Mouse (Mus musculus) MEL (cell line): ENCODE measurements around the gene Lsm11. TPM values are rescaled to one million over a fixed set of nuclear protein-coding genes. Genes with fewer than 3 reads are reported as not detected.
A peak's percentile ranks its signal among the peaks of the same experiment; 100 is the strongest.

Experiments used
- DNase-seq: peaks from one replicate; pipeline ENCODE4 v3.0.0; 2011; ENCODE audit warnings: low read depth, low spot score
- H3K27ac ChIP-seq: 2 replicates; pipeline ENCODE4 v1.5.1; 2012; ENCODE audit warnings: low read depth, mild to moderate bottlenecking, control low read depth, low read length, moderate library complexity; ENCODE audit not compliant: control insufficient read depth
- H3K27me3 ChIP-seq, 2 experiments: fragments of 150-350 bp in 1 of 2; sonication (generic) in 1 of 2; 2 replicates each; pipeline ENCODE4 v1.6.1; 2012; ENCODE audit warnings: low read length in 2 of 2, mild to moderate bottlenecking in 2 of 2, improper control_type of control experiment in 1 of 2, moderate library complexity in 1 of 2; ENCODE audit not compliant: insufficient read depth in 2 of 2, control insufficient read depth in 1 of 2
- H3K36me3 ChIP-seq, 2 experiments: 2 replicates each; pipeline ENCODE4 v1.6.1; 2012 to 2014; ENCODE audit warnings: low read length in 2 of 2, improper control_type of control experiment in 1 of 2, inconsistent platforms in 1 of 2, mild to moderate bottlenecking in 1 of 2; ENCODE audit not compliant: insufficient read depth in 2 of 2, control insufficient read depth in 1 of 2
- H3K4me1 ChIP-seq, 2 experiments: fragments of 150-350 bp in 1 of 2; sonication (generic) in 1 of 2; 2 replicates each; pipeline ENCODE4 v1.6.1; 2012; ENCODE audit warnings: low read length in 2 of 2, improper control_type of control experiment in 1 of 2, mild to moderate bottlenecking in 1 of 2; ENCODE audit not compliant: insufficient read depth in 2 of 2, control insufficient read depth in 1 of 2
- H3K4me3 ChIP-seq, 2 experiments: fragments of 150-350 bp in 1 of 2; sonication (generic) in 1 of 2; 2 replicates each; pipeline ENCODE4 v1.5.1; 2012; ENCODE audit warnings: low read depth in 2 of 2, low read length in 2 of 2, mild to moderate bottlenecking in 2 of 2, moderate library complexity in 2 of 2, control low read depth in 1 of 2, improper control_type of control experiment in 1 of 2; ENCODE audit not compliant: control insufficient read depth in 1 of 2, insufficient read depth in 1 of 2
- H3K79me2 ChIP-seq: 2 replicates; pipeline ENCODE4 v1.6.1; 2012; ENCODE audit warnings: mild to moderate bottlenecking, low read length, moderate library complexity; ENCODE audit not compliant: control insufficient read depth, poor library complexity, insufficient read depth
- H3K9ac ChIP-seq: 2 replicates; pipeline ENCODE4 v1.6.1; 2012; ENCODE audit warnings: low read depth, mild to moderate bottlenecking, control low read depth, low read length, moderate library complexity; ENCODE audit not compliant: control insufficient read depth, poor library complexity, severe bottlenecking
- H3K9me3 ChIP-seq: fragments of 150-350 bp; sonication (generic); replicated peaks from 2 replicates; pipeline ENCODE4 v1.6.1; 2012; ENCODE audit warnings: mild to moderate bottlenecking, low read length, improper control_type of control experiment, moderate library complexity; ENCODE audit not compliant: insufficient read depth
- BHLHE40 ChIP-seq: IDR thresholded peaks from 2 replicates; pipeline ENCODE4 v1.6.1; 2012; ENCODE audit warnings: low read depth, mild to moderate bottlenecking, inconsistent platforms, low read length, improper control_type of control experiment, borderline replicate concordance
- ELF1 ChIP-seq: IDR thresholded peaks from 2 replicates; pipeline ENCODE4 v1.6.1; 2014; ENCODE audit warnings: low read depth, mild to moderate bottlenecking, inconsistent platforms, low read length, improper control_type of control experiment, moderate library complexity
- EP300 ChIP-seq, 2 experiments: IDR thresholded peaks; 2 replicates each; pipeline ENCODE4 v1.6.1; 2011; ENCODE audit warnings: improper control_type of control experiment in 2 of 2, low read length in 2 of 2, low read depth in 1 of 2, mild to moderate bottlenecking in 1 of 2
- ETS1 ChIP-seq: IDR thresholded peaks from 2 replicates; pipeline ENCODE4 v1.6.1; 2012; ENCODE audit warnings: low read depth, mild to moderate bottlenecking, inconsistent platforms, low read length, improper control_type of control experiment, moderate library complexity
- GABPA ChIP-seq: IDR thresholded peaks from 2 replicates; pipeline ENCODE4 v1.6.1; 2012; ENCODE audit warnings: low read depth, mild to moderate bottlenecking, inconsistent platforms, low read length, improper control_type of control experiment, moderate library complexity
- GATA1 ChIP-seq: IDR thresholded peaks from 2 replicates; pipeline ENCODE4 v1.6.1; 2011; ENCODE audit warnings: low read depth, low read length, improper control_type of control experiment
- HCFC1 ChIP-seq: IDR thresholded peaks from 2 replicates; pipeline ENCODE4 v1.6.1; 2012; ENCODE audit warnings: low read depth, mild to moderate bottlenecking, inconsistent platforms, low read length, improper control_type of control experiment, moderate library complexity
- KAT2A ChIP-seq: conservative IDR thresholded peaks from 2 replicates; pipeline ENCODE4 v1.6.1; 2012; ENCODE audit warnings: low read depth, low read length, improper control_type of control experiment, inconsistent platforms
- MAFK ChIP-seq: IDR thresholded peaks from 2 replicates; pipeline ENCODE4 v1.6.1; 2011; ENCODE audit warnings: low read depth, mild to moderate bottlenecking, low read length, improper control_type of control experiment, borderline replicate concordance
- MAZ ChIP-seq: IDR thresholded peaks from 2 replicates; pipeline ENCODE4 v1.6.1; 2012; ENCODE audit warnings: low read depth, mild to moderate bottlenecking, inconsistent platforms, low read length, improper control_type of control experiment
- MEF2A ChIP-seq: IDR thresholded peaks from 2 replicates; pipeline ENCODE4 v1.6.1; 2014; ENCODE audit warnings: low read depth, mild to moderate bottlenecking, inconsistent platforms, low read length, improper control_type of control experiment; ENCODE audit not compliant: poor library complexity, insufficient replicate concordance, severe bottlenecking; ENCODE audit errors: extremely low read depth
- MXI1 ChIP-seq: IDR thresholded peaks from 2 replicates; pipeline ENCODE4 v1.6.1; 2011; ENCODE audit warnings: mild to moderate bottlenecking, low read depth, low read length, improper control_type of control experiment
- MYC ChIP-seq: IDR thresholded peaks from 2 replicates; pipeline ENCODE4 v1.6.1; 2011; ENCODE audit warnings: low read depth, mild to moderate bottlenecking, low read length, improper control_type of control experiment, moderate library complexity
- NELFE ChIP-seq: IDR thresholded peaks from 2 replicates; pipeline ENCODE4 v1.6.1; 2011; ENCODE audit warnings: low read depth, low read length, improper control_type of control experiment
- NRF1 ChIP-seq: IDR thresholded peaks from 2 replicates; pipeline ENCODE4 v1.6.1; 2014; ENCODE audit warnings: low read depth, mild to moderate bottlenecking, inconsistent platforms, low read length, improper control_type of control experiment, moderate library complexity; ENCODE audit not compliant: poor library complexity, insufficient read depth, severe bottlenecking
- POLR2AphosphoS2 ChIP-seq: IDR thresholded peaks from 2 replicates; pipeline ENCODE4 v1.6.1; 2011; ENCODE audit warnings: low read length, improper control_type of control experiment
- POLR2AphosphoS5 ChIP-seq: IDR thresholded peaks from 2 replicates; pipeline ENCODE4 v1.6.1; 2012; ENCODE audit warnings: low read depth, borderline replicate concordance, mild to moderate bottlenecking, inconsistent platforms, low read length, moderate library complexity, mixed read lengths
- RAD21 ChIP-seq: IDR thresholded peaks from 2 replicates; pipeline ENCODE4 v1.6.1; 2011; ENCODE audit warnings: mild to moderate bottlenecking, low read depth, low read length, improper control_type of control experiment
- RCOR1 ChIP-seq: IDR thresholded peaks from 2 replicates; pipeline ENCODE4 v1.6.1; 2012; ENCODE audit warnings: low read depth, mild to moderate bottlenecking, inconsistent platforms, low read length, improper control_type of control experiment
- SIN3A ChIP-seq: IDR thresholded peaks from 2 replicates; pipeline ENCODE4 v1.6.1; 2012; ENCODE audit warnings: low read length, improper control_type of control experiment, inconsistent platforms
- SMC3 ChIP-seq: IDR thresholded peaks from 2 replicates; pipeline ENCODE4 v1.6.1; 2011; ENCODE audit warnings: low read depth, low read length, improper control_type of control experiment
- TBP ChIP-seq: IDR thresholded peaks from 2 replicates; pipeline ENCODE4 v1.8.0; 2011; ENCODE audit warnings: low read depth, low read length, improper control_type of control experiment
- UBTF ChIP-seq: IDR thresholded peaks from 2 replicates; pipeline ENCODE4 v1.6.1; 2012; ENCODE audit warnings: low read depth, mild to moderate bottlenecking, inconsistent platforms, low read length, improper control_type of control experiment, moderate library complexity, borderline replicate concordance; ENCODE audit not compliant: insufficient read depth
- USF1 ChIP-seq: IDR thresholded peaks from 2 replicates; pipeline ENCODE4 v1.6.1; 2014; ENCODE audit warnings: low read depth, mild to moderate bottlenecking, inconsistent platforms, low read length, improper control_type of control experiment, moderate library complexity
- USF2 ChIP-seq, 2 experiments: IDR thresholded peaks; 2 replicates each; pipeline ENCODE4 v1.6.1; 2011 to 2012; ENCODE audit warnings: improper control_type of control experiment in 2 of 2, low read length in 2 of 2, borderline replicate concordance in 1 of 2, inconsistent platforms in 1 of 2, low read depth in 1 of 2, mild to moderate bottlenecking in 1 of 2; ENCODE audit not compliant: insufficient read depth in 1 of 2
- ZC3H11A ChIP-seq: IDR thresholded peaks from 2 replicates; pipeline ENCODE4 v1.6.1; 2012; ENCODE audit warnings: low read depth, mild to moderate bottlenecking, inconsistent platforms, low read length, improper control_type of control experiment
- ZKSCAN1 ChIP-seq: IDR thresholded peaks from 2 replicates; pipeline ENCODE4 v1.6.1; 2012; ENCODE audit warnings: low read depth, mild to moderate bottlenecking, inconsistent platforms, low read length, improper control_type of control experiment, moderate library complexity
- ZMIZ1 ChIP-seq: IDR thresholded peaks from 2 replicates; pipeline ENCODE4 v1.6.1; 2012; ENCODE audit warnings: low read depth, mild to moderate bottlenecking, inconsistent platforms, low read length, improper control_type of control experiment, moderate library complexity
- ZNF384 ChIP-seq: IDR thresholded peaks from 2 replicates; pipeline ENCODE4 v1.6.1; 2012; ENCODE audit warnings: low read depth, mild to moderate bottlenecking, inconsistent platforms, low read length, improper control_type of control experiment
- polyA plus RNA-seq, 2 experiments: library from polyadenylated mRNA; stranded (reverse) in 1 of 2; unstranded in 1 of 2; fragments of >175 nt in 1 of 2; fragments of >200 nt in 1 of 2; gene quantifications; 2 replicates each; pipeline versions ENCODE4 v1.2.1 to v1.2.4; 2012; ENCODE audit warnings: low replicate concordance in 2 of 2, low read depth in 1 of 2; ENCODE audit not compliant: insufficient read length in 2 of 2, insufficient read depth in 1 of 2, missing spikeins in 1 of 2
- total RNA-seq: library from RNA; depleted of rRNA; stranded (reverse); fragments of 300-350 nt; gene quantifications from 2 replicates; pipeline ENCODE4 v1.2.3, GENCODE M21; 2012

Lsm11 gene
- total and polyA plus RNA-seq, 3 experiments = 20.2 to 22.8 TPM; not detected in 1

GRCm38 (mm10) chr11:45885606-45886230 lies 59.0 kb downstream of the Lsm11 start:
- no peak overlapping the region for H3K27ac ChIP-seq
- H3K9ac ChIP-seq = no peak overlapping the region
- no peak for DNase-seq
- H3K4me1 ChIP-seq = peaks cover 12 to 25% of the 10 kb centered on the region in 2 experiments
- no peaks in the 10 kb centered on the region for H3K27me3 ChIP-seq
- no peak for TF ChIP-seq ZC3H11A
- no peak for TF ChIP-seq ETS1
- TF ChIP-seq GATA1 = no peak
- no peak for TF ChIP-seq MEF2A
- TF ChIP-seq USF2 (IDR thresholded peaks at IDR 0.05; ENCODE audit: borderline replicate concordance in 1 of 2, insufficient read depth in 1 of 2, low read depth in 1 of 2, low read length in 2 of 2) = no peak
- no peak for TF ChIP-seq SIN3A
- no peak for TF ChIP-seq NELFE
- no peak for TF ChIP-seq ZNF384
- no peak for TF ChIP-seq ZKSCAN1
- no peak for TF ChIP-seq POLR2AphosphoS5
- H3K36me3 ChIP-seq = peaks cover 29 to 46% of the 10 kb centered on the region in 2 experiments
- H3K79me2 ChIP-seq = peaks cover 14% of the 10 kb centered on the region
- no peak overlapping the region for H3K4me3 ChIP-seq
- no peaks in the 10 kb centered on the region for H3K9me3 ChIP-seq

- Histone ChIP-seq H3K4me1 (peaks cover 12 to 25% of the 10 kb centered on the region in 2 experiments), H3K4me3 (no peak overlapping the region), H3K9me3 (no peaks in the 10 kb centered on the region), H3K27me3 (no peaks in the 10 kb centered on the region), H3K36me3 (peaks cover 31 to 44% of the 10 kb centered on the region in 2 experiments), H3K79me2 (peaks cover 21% of the 10 kb centered on the region), H3K9ac (no peak overlapping the region), H3K27ac (no peak overlapping the region)
- peak; percentile 86 for DNase-seq
- TF ChIP-seq GATA1 (no peak), SMC3 (peak; percentile 68), UBTF (no peak), ZC3H11A (peak; percentile 53), POLR2AphosphoS2 (no peak), NRF1 (no peak), ZKSCAN1 (no peak), MAZ (no peak), NELFE (no peak), ELF1 (0 out of 2 replicates have a peak, but pooled peaks have one; percentile 27), RCOR1 (peak; percentile 80), USF1 (no peak), MAFK (no peak), ETS1 (no peak), RAD21 (peak; percentile 83), EP300 (IDR thresholded peaks at IDR 0.05; ENCODE audit: low read depth in 1 of 2, low read length in 2 of 2) (no peak), BHLHE40 (no peak), KAT2A (no peak), POLR2AphosphoS5 (no peak), GABPA (no peak), TBP (no peak), ZMIZ1 (no peak), MYC (peak; percentile 56; the same call in 1 of the 2 replicates), MXI1 (no peak; the same call in 1 of the 2 replicates), HCFC1 (no peak), MEF2A (no peak)
Measured at GRCm38 (mm10) chr11:45884029-45884428, 60.7 kb downstream of the Lsm11 start.
